Mouse (Mus musculus): ENCODE measurements around the gene Snx5.

The Snx5 gene

GRCm38 (mm10) chr2:144270507-144271420, at the start of gene Snx5, which contains the start of gene Mgme1:
Gene Snx5 (minus strand): TSS chr2:144270906.
Gene Mgme1 (plus strand): TSS chr2:144270663.
- peak; percentile 95 for DNase-seq

- DNase-seq = no peak
These were observed 40.7 kb upstream of the Snx5 start for GRCm38 (mm10) chr2:144311372-144311771.

GRCm38 (mm10) chr2:144310273-144310672, 39.6 kb upstream of the Snx5 start:
- no peak for DNase-seq

GRCm38 (mm10) chr2:144308561-144308960, 37.9 kb upstream of the Snx5 start:
- DNase-seq = no peak

- DNase-seq = peak; percentile 24
These were observed 35.1 kb upstream of the Snx5 start for GRCm38 (mm10) chr2:144305721-144306294.

- no peak for DNase-seq
These were observed 30.4 kb upstream of the Snx5 start for GRCm38 (mm10) chr2:144301101-144301500.

GRCm38 (mm10) chr2:144299749-144300669, 29.3 kb upstream of the Snx5 start:
- DNase-seq = no peak

GRCm38 (mm10) chr2:144295145-144295735, 24.5 kb upstream of the Snx5 start:
- no peak for DNase-seq

- DNase-seq = no peak
These were observed 21.0 kb upstream of the Snx5 start for GRCm38 (mm10) chr2:144291600-144292305.

GRCm38 (mm10) chr2:144290321-144290720, 19.6 kb upstream of the Snx5 start:
- DNase-seq = no peak

- DNase-seq = no peak
These were observed 10.7 kb upstream of the Snx5 start for GRCm38 (mm10) chr2:144281417-144281816.

GRCm38 (mm10) chr2:144280568-144280967, 9.9 kb upstream of the Snx5 start:
- DNase-seq = no peak

- no peak for DNase-seq
These were observed 9.0 kb upstream of the Snx5 start for GRCm38 (mm10) chr2:144279742-144280141.

GRCm38 (mm10) chr2:144276885-144277284, 6.2 kb upstream of the Snx5 start:
- DNase-seq = no peak

- DNase-seq = peak; percentile 24
These were observed 4.0 kb upstream of the Snx5 start for GRCm38 (mm10) chr2:144274741-144275140.

- DNase-seq = no peak
These were observed 1.4 kb upstream of the Snx5 start for GRCm38 (mm10) chr2:144272088-144272487.

- no peak for DNase-seq
These were observed 829 bp downstream of the Snx5 start for GRCm38 (mm10) chr2:144269679-144270475.

GRCm38 (mm10) chr2:144269306-144269650, 1.4 kb downstream of the Snx5 start:
- DNase-seq = peak; percentile 44

GRCm38 (mm10) chr2:144268446-144269305, 2.0 kb downstream of the Snx5 start:
- no peak for DNase-seq

- no peak for DNase-seq
These were observed 3.0 kb downstream of the Snx5 start for GRCm38 (mm10) chr2:144267731-144268015.
